Mouse (Mus musculus) c-Kit-positive CD71-negative TER-119-negative erythroid progenitor cells, embryonic 14.5 days (primary cell): ENCODE data around the gene Mecp2.
"Not testable (repeated sequence)": the region's sequence is repeated elsewhere in the genome, so short reads cannot be mapped to it uniquely, and the experiment has no call there.

Source experiments
- DNase-seq: peaks from one replicate; pipeline ENCODE4 v3.0.0-alpha.2; 2013; ENCODE audit warnings: low read depth

Mecp2 gene

DNA sequence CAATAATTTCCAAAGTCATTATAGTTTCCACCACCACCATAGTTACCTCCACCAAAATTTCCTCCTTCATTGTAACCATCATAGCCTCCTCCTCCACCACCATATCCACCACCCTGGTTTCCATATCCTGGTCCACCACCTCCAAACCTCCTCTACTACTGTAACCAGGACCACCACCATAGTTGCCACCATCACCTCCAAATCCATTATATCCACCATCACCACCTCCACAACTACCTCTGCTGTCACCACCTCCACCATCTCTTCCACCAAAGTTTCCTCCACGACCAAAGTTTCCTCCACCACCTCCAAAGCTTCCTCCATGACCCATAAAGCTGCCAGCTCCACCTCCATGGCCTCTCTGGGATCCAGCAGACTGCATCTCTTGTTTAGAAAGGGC is at the start of gene Mecp2:
Gene Mecp2, minus strand, starts transcription at position 101 of the 400 bp plus-strand sequence.
- DNase-seq: not testable (repeated sequence)

DNA sequence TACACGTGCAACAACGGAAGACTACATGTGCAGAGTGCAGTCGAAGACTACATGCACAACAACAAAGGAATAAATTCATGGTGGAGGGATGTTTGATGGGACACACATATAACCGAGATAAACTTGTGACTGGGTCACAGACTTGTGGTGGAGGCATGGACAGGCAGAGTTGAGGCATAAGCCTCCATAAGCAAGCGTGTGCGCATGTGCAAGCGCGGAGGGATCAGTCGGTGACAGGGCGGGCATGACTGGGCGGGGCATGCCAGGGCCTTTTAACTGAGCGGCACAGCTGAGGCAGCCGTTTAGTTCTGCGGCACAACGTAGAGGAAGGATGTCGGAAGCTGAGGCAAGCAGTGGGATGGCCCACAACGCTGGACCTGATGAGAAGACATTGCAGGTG is 41.8 kb upstream of the Mecp2 start, which contains the start of gene Tktl1:
Gene Tktl1, plus strand, starts transcription at position 301 of the 400 bp plus-strand sequence.
- no peak for DNase-seq

DNA sequence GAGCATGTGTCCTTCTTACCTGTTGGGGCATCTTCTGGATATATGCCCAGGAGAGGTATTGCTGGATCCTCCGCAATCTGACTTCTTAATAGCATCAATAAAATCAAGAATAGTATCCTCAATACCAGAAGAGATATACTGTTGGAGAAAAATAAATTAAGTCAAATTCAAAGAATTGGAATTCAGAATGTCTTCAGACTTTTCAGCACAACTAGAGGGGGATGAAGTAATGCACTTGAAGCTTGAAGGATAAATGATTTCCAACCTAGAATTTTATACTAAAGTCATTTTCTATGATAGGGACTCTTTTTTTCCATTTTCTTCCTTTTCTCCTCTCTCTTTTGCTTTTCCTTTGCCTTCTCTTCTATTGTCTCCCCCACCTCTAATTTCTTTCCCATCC is 32.6 kb upstream of the Mecp2 start, which contains the start of gene Tex28:
Gene Tex28, minus strand, starts transcription at position 101 of the 400 bp plus-strand sequence.
- no peak for DNase-seq

DNA sequence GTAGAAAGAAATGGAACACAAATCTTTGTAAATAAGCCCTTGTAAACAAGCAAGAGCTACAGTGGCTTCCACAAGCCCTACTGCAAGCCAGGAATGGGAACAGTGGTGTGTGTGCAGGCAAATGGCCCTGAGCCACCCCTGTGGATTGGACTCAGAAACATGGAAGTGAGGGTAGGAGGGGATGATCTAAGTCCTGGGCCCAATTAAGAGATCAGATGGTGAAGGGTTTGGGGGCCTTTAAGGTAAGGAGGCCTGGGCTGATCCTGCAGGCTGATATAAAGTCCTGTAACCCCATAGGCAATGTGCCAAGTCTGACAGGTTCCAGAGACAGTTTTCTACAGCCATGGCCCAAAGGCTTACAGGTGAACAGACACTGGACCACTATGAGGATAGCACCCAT is 8.0 kb downstream of the Mecp2 start, which contains the start of gene Opn1mw:
Gene Opn1mw, plus strand, starts transcription at position 301 of the 400 bp plus-strand sequence.
- no peak for DNase-seq

DNA sequence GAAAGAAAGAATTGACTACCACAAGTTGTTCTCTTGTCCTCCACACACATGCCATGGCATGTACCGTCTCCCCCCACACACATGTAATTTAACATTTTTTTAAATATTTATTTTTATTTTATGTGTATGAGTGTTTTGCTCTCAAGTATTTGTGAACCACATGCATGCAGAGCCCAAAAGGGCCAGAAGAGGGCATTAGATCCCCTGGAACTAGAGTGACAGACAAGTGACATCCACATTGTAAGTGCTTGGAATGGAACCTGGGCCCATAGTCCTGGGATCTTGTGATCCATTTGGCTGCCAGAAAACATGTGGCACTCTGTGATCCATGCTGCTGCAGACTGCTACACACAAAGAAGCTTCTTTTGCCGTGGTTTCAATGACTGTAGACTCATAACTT is 10.2 kb downstream of the Mecp2 start:
- no peak for DNase-seq

DNA sequence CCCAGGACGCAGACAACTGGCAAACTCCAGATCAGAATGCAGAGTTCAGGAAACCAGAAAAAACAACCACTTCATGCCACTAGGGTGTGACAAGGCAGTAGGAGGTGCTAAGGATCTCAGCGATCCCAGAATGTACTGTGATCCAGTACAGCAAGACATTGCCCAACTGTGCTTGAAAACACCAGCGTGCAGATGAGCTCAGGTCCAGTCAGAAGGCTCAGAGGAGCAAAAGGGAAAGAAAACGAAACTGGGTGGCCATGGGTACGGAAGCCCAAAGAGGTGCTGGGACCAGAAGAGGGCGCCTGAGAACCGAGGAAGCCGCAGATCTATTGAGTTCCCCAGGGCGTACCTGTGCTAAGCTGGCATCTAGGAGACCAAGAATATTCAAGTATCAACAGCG is 19.7 kb downstream of the Mecp2 start:
- peak; percentile 30 for DNase-seq

DNA sequence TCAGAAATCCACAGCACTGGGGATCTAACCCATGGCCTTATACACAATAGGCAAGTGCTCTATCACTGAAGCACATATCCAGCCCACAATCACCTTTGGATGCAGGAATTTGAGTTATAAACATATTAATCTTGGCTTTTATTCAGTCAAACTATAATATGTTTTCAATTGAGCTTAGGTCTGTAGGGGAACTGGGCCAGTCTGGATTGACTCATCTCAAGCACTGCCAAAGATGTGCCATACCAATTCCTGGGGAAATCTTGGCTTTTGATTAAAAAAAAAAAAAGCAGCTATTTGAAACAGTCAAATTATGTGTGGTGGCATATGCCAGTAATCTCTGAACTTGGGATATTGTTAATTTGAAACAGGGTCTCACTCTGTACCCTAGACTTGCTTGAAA is 21.1 kb downstream of the Mecp2 start:
- DNase-seq: no peak

DNA sequence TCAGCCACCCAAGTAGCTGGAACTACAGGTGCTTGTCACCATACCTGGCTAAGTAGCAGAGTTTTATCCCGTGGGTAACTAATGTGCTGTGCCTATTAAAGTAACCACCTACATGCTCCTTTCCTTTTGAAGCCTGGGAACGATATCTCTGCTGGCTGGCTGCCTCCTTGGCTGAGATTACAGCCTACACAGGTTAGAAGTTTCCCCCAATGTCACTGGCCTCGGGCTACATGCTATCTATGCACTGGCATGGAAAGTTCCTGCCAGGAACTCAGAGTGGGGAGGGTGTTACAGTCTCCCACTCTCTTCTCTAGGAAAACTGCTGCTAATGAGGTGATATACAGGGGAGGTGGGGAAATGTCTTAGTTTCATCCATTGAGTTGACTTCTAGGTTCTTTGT is 26.4 kb downstream of the Mecp2 start:
- no peak for DNase-seq

DNA sequence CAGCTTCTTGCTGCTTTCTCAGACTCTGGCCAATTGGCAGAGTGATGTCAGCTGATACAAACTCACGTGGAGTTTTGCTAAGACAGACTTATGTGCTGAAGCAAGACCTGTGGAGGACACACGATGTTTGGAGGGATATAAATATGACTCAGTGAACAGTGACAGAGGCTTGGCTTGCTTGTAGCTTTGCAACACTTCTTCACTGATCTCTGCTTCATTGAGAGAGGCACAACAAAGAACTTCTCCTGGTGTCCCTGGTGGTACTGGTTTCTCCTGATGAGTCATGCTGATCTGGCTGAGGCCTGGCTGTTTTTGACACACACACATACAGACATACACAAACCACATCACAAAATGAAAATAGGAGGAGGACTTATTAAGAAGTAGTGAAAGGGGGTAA is 29.2 kb downstream of the Mecp2 start:
- DNase-seq: no peak

DNA sequence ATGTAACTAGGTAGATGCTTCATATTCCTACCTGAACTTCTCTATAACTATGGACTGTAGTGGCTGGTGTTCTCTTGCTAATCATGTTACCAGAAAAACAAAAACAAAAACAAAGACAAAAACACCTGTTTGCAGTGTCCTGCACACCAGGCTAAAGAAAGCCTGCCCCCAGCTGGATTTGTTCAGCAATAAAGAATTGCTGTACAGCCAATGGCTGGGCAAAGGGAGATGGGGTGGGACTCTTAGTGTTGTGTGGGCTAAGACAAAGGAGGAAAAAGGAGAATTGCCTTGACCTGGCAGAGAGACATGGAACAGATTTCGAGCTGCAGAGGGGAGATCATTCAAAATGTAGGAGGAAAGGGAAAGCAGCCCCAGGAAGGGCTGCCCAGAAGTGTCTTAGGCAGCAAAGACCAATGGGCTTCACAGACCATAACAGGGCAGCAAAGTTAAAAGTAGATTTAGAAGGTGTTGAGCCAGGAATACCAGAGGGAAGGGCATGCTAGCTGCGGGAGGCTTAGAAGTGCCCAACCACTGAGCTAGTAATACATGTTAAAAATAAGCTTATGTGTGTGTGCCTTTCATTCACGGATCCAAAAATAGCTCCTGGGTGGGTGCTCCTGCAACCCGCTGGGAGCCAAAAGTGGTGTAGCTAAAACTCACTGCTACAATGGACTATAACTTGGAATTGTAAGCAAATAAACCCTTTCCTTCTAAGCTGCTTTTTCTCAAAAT is 31.5 kb downstream of the Mecp2 start:
- DNase-seq: no peak

DNA sequence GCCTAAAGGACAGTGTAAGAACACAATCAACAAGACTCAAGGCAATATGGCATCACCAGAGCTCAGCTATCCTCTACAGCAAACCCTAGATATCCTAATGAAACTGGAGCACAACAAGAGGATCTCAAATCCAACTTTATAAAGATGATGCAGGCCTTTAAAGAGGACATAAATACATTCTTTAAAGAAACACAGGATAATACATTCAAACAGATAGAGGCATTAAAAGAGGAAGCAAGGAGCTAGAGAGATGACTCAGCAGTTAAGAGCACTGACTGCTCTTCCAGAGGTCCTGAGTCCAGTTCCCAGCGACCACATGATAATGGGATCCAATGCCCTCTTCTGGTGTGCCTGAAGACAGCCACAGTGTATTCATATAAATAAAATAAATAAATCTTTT is 40.0 kb downstream of the Mecp2 start:
- DNase-seq: no peak

DNA sequence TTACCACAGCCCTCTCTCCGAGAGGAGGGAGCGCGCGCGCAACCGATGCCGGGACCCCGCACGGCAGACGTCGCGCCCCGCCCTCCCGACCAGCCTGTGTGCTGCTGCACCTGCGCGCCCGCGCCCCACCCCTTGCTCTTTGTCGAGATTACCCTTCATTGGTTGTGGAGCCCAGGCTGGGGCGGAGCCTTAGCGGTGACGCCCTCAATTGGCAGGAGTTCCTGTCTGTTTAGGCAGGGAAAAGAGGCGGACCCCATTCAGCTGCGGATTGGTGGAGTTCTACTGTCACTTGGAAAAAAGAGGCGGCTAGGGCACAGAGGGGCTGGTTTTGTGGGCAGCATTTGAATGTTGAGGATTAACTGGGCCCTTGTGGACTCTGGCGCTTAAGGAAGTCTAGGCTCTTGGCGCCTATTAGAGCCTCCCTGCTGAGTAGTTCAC is 49.5 kb downstream of the Mecp2 start:
- DNase-seq: peak; percentile 86

DNA sequence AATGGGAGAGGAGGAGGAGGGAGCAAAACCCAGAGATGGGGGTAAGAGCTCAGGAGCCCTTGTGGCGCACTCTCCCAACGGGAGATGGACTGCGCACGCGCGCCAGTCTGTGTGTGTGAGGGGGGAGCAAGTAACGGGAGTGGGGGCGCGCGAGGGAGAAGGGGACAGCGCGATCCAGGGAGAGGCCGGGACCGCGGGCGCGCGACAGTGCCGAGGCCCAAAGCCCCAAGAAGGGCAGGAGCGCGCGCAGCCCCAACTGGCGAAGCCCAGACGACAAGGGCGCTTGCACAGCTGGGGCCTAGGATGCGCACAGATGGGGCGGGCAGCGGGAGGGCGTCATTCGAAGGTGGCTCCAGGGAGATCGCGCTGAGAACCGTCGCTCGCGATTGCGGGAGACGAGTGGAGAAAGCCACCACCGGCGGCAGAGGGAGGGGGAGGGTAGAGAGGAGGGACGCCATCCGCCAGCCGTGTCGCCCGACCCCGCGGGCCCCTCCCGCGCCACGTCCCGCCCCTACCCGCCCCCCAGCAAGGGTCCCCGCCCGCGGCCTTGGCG is 50.1 kb downstream of the Mecp2 start:
- DNase-seq: peak; percentile 53

DNA sequence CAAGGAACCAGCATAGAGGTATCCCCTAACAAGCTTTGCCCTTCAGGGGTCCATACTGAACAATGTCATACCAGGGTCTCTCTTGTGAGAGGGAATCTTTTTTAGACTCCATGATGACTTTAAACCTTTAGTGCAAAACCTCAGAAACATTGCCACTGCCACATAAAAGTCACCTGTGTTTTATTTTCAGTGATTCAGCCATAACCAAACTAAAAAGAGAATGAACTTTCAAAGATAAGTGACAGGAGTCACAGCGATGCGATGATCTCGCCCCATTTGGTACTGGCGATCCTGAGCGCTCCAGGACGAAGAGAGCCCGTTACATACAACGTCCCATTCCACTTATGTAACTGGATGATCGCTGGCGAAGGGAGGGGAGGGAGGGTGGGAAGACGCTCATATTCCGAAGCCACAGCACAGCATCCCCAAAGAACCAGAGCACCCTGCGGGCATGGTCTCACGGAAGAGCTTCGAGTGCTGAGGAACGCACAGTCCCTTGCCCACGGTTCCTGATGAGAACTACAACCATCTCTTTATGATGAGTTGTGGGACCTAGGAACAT is 50.8 kb downstream of the Mecp2 start:
- no peak for DNase-seq

DNA sequence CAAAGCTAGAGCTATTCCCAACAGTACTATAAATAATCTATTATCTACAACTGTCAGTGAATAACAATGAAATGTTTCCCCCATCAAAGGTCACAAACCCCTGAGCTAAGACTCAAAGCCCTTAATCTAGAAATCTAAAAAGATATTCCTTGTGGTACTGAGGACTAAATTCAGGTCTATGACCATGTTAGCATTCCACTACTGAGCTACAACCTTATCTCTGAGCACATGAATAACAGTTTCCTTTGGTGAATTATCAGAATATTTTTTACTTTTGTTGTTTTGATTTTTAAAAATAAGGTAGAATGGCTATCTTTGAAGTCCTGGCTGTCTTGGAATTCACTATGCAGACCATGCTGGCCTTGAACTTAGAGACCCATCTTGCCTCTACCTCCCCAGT is 64.4 kb downstream of the Mecp2 start:
- no peak for DNase-seq

DNA sequence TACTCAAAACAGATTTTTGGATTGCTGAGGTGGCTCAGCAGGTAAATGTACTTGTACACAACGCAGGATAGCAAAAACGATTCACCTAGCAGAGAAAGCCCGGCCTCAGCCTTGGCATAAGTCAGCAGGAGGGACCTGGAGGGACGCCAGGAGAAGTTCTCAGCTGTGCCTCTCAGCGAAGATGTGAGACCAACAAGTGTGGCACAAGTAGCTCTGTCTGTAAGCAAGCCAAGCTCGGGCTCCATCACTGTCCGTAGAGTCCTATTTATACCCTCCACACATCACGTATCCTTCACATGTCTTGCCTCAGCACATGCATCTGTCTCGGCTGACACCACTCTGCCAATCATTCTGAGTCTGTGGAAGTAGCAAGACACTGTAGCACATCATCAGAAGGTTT is 67.3 kb downstream of the Mecp2 start:
- DNase-seq: no peak

DNA sequence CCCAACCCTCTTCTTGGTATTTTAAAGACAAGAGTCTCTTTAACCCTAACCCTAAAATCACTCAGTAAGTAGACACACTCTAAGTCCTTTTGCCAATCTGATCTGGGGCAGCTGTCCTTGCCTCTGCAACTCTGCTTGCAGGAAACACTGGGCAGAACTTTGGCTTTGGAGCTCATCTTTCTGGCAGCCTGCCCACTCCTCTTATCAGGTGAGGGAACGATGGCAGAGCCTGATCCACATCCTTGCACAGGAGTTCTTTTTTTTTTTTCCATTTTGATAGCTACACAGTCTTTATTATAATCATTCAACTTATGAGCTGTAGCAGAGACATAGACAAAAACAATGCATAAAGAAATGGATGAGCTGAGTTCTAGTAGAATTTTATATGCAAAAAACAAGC is 90.1 kb downstream of the Mecp2 start:
- DNase-seq: no peak

DNA sequence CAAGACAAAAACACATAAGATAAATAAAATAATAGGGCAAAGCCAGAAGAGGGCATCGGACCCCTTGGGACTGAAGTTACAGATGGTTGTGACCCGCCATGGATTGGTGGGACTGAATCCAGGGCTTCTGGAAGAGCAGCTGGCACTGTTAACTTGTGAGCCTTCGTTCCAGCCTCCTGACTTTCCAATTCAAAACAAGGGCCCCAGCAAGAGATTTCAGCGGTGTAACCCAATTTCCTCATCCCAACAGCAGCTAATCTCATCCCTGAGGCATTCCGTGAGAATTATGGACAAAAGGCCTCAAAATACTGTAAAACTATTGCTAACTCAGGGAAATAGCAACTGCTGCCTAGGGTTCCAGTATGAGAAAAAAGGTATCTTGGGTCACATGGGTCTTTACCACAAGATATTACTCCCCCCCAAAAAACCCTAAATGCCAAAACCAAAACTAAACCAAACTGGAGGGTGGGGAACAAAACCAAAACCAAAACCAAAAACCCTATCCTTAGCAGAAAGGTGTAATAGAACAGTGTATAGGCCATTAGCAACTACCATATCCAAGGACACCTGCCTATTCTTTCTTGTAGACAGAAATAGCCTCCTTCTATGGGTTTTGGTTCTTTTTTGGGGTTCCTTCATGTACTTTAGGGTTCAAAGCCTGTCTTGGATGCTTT is 97.3 kb downstream of the Mecp2 start:
- DNase-seq: no peak

DNA sequence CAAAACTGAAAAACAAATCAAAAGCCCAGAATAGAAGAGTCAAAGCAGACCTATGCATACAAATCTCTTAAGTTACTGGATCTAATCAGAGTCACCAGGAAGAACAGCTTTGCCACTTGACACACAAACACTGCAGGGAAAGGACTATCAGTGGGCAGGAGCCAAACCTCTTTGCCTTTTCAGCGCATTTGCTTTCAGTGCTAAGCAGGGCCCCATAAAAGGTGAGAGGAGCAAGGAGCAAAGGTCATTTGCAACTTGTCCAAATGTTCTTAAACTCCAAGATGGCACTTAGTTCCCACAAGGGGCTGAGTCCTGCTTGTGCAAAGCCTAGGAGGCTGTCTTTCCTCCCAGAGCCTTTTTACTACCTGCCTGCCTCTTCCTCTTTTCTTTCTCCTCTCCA is 105.2 kb downstream of the Mecp2 start:
- no peak for DNase-seq

DNA sequence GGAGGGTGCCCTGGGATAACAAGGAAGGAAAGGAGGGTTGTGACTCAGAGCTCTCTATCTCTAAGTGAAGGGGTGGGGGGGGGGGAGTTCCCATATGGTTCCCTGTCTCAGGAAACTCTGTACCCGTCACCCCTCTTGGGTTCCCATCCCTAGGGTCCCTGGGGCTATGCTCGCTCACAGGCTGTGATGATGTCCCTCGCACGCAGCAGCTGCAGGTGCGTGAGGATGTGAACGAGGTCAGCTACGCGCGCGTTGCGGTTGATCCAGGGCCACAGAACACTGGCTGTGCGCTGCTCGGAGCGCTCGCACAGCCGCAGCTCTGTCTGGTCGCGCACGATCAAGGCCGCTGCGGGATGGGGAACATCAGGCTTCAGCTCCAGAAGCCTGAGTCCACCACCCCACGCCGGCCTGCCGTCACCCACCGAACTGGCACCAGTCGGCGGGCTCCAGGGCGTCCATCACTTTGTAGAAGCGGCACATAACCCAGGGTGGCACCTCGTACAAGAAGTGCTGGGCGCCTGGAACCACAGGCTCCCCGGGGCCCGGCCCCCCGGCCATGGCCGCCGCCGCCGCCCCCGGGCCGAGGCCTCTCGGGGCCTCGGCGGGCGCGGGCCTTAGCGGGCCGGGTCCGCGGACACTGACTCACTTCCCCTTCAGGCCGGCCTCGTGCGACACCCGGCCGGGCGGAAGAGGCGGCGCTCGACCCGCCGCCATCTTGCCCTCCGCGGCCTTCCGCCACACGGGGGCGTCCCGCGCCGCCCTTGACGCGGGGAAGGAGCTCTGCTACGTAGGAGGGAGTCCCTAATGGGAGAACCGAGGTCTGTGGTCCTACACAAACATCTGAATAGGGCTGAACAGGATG is 111.7 kb downstream of the Mecp2 start, which contains the start of gene Irak1:
Gene Irak1, minus strand, starts transcription at position 731 of the 862 bp plus-strand sequence.
- DNase-seq: peak; percentile 62

DNA sequence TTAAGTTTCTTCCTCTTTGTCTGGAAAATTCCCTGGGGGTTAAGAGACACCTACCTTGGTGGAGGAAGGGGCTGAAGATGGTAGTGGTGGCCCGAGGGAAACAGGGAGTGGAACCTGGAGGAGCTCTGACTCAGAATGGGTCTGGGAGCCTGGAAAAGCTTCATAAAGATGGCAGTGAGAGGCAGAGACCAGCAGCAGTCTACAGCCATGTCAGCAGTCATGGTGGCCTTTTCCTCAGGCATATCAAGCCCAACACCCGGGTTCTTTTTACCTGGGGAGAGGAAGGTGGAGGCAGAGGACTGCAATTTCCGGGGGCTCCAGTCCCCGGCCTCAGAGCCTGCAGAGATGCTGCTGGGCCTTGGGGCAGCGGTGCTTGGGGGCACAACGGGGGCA is 112.4 kb downstream of the Mecp2 start:
- DNase-seq: no peak

DNA sequence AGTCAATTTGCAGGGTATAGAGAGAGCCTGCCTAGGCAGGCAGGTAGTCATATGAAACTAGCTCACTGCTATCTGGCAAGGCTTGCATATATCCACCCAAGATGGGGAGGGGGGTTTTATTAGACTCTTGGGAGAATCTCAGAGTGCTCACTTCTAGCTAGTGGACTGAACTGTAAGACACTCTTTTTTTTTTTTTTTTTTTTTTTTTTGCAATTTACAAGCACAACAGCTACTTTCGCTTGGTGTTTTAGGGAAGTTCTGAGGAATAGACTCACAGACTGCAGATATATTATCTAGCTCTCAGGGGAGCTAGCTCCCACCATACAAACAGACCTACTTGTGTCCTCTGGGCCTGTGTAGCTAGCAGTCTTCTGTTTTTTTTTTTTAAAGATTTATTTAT is 120.6 kb downstream of the Mecp2 start:
- DNase-seq: no peak
